Mouse (Mus musculus) kidney, postnatal 25 days (tissue): ENCODE results near the gene Vps33b.
"Not testable (repeated sequence)": the region's sequence is repeated elsewhere in the genome, so short reads cannot be mapped to it uniquely, and the experiment has no call there.

Source experiments
- DNase-seq, 2 experiments: peaks; one replicate each; pipeline ENCODE4 v3.0.0; 2021; ENCODE audit warnings: mixed read lengths in 2 of 2

Vps33b gene

GRCm38 (mm10) chr7:80319846-80320496, 50.5 kb downstream of the Vps33b start:
- no peak for DNase-seq

- DNase-seq, result no peak
These were observed 53.9 kb downstream of the Vps33b start for GRCm38 (mm10) chr7:80323336-80323735.

GRCm38 (mm10) chr7:80324043-80324815, 54.8 kb downstream of the Vps33b start, which contains the start of gene Rccd1:
Gene Rccd1, minus strand, starts transcription at chr7:80324454.
- peak; percentile 95 to 97 for DNase-seq

- DNase-seq, result not testable (repeated sequence)
These were observed 55.3 kb downstream of the Vps33b start for GRCm38 (mm10) chr7:80324816-80325119.

- no peak for DNase-seq
These were observed 55.9 kb downstream of the Vps33b start for GRCm38 (mm10) chr7:80325292-80325868.

GRCm38 (mm10) chr7:80326076-80326475, 56.6 kb downstream of the Vps33b start:
- no peak for DNase-seq

- no peak for DNase-seq
These were observed 60.8 kb downstream of the Vps33b start for GRCm38 (mm10) chr7:80330278-80330677.

- DNase-seq, result no peak
These were observed 62.0 kb downstream of the Vps33b start for GRCm38 (mm10) chr7:80331433-80331832.

- DNase-seq, result no peak
These were observed 65.4 kb downstream of the Vps33b start for GRCm38 (mm10) chr7:80334848-80335247.

GRCm38 (mm10) chr7:80336932-80337331, 67.5 kb downstream of the Vps33b start:
- no peak for DNase-seq

GRCm38 (mm10) chr7:80339371-80339770, 69.9 kb downstream of the Vps33b start:
- peak in 1 of 2 experiments; percentile 64 for DNase-seq

GRCm38 (mm10) chr7:80339793-80340628, 70.6 kb downstream of the Vps33b start:
- peak; percentile 98 to 99 for DNase-seq

- peak; percentile 79 to 85 for DNase-seq
These were observed 71.3 kb downstream of the Vps33b start, which contains the start of gene Unc45a for GRCm38 (mm10) chr7:80340793-80341192. Gene Unc45a, minus strand, starts transcription at chr7:80341005.
